Mouse (Mus musculus) left cerebral cortex, adult 2 months (tissue): ENCODE results near the gene Gsg1. TPM values are rescaled to one million over a fixed set of nuclear protein-coding genes. Genes with fewer than 3 reads are reported as not detected.

Source experiments
- DNase-seq, 2 experiments: peaks; one replicate each; pipeline ENCODE4 v3.0.0; 2021 to 2022; ENCODE audit warnings: low spot score in 2 of 2, mixed read lengths in 1 of 2; ENCODE audit errors: extremely low spot score in 1 of 2
- H3K27ac ChIP-seq: fragments of 200-600 bp; 2 replicates; pipeline ENCODE4 v1.8.1; 2022
- H3K4me3 ChIP-seq: fragments of 200-600 bp; 2 replicates; pipeline ENCODE4 v1.8.1; 2022
- CTCF ChIP-seq: fragments of 200-600 bp; IDR thresholded peaks from 2 replicates; pipeline ENCODE4 v1.8.1; 2022; ENCODE audit warnings: antibody characterized with exemption, mild to moderate bottlenecking, moderate library complexity
- intact Hi-C: fragments of 180-260 bp; cut with DNase I; formaldehyde crosslinking; loops from one replicate; pipeline ENCODE4 v1.15.1; 2025
- total RNA-seq, 2 experiments: library from RNA; stranded (reverse); gene quantifications; 2 replicates each; pipeline ENCODE4 v1.2.3; 2021

Gene Gsg1
- total RNA-seq, 2 experiments from 2014 or later, result not detected

DNA sequence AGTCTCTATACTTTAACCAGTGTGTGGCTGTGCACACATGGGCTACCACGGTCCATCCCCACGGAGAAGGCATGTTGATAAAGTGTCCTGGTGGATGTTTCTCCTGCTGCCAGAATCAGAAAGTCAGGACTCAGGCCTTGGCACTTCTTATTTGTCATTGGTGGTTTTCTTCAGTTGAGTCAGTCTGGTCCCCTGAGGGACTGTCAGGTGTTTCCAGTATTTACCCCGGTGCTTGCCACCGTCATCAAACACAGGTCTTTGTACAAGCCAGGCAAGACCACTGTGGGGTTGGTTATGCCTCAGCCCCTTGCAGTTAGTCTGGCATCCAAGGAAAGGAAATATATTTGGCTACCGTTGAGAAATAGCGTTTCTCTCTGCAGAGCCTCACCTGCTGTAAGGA, 23.6 kb downstream of the Gsg1 start:
- no peak for DNase-seq
- Histone ChIP-seq H3K4me3 (no peak overlapping the region), H3K27ac (no peak overlapping the region)
- intact Hi-C loops, result loop anchor here (5.0 kb wide), 1 partner anchor 78 kb away; no protein-coding TSS in a partner anchor
- no peak for TF ChIP-seq CTCF

DNA sequence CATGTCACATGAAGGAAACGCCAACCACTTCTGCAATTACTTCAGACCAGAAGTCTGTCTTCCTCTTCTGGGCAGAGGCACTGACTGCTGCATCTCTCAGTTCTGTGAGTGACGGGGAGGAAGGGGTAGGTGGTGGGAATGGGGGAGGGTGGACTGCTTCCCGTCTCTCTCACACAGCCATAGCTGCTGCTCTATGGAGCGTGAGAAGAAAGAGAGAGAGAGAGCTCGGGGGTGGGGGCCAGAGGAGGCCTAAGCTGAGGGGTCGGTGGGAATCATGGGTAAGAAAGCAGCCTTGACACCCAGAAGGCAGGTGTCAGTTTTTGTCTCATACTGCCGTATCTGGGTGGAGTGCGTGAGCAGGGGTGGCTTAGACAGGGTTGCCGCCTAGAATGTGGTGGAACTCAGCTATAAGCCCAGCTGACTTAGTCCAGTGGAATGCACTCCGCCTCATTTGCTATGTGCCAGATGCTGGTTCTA, 25.6 kb downstream of the Gsg1 start:
- TF ChIP-seq CTCF, result no peak
- intact Hi-C loops, result no loop called here
- DNase-seq, result no peak
- Histone ChIP-seq H3K4me3 (no peak overlapping the region), H3K27ac (no peak overlapping the region)

DNA sequence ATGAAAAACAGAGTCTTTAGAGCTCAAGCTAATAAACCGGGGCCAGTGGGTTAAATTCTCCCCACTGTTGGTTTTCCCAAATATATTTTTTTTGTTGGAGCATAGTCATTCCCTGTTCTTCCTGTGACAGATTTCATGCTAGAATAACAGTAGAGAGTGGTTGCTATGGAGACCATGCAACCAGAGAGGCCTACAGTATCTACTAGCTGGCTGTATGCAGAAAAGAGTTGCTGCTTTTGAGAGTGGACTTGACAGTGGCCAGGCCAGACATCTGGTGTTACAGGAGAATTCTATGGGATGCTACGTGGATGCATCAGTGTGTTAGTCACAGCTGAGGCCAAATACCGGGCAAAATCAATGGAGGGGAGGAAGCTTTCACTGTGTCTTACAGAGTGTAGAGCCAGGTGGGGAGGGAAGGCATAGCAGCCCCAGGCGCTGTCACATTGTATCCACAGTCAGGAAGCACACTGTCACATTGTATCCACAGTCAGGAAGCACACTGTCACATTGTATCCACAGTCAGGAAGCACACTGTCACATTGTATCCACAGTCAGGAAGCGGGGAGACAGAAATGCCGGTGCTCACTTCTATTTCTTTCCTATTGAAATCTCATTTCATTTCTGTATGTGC, 30.2 kb downstream of the Gsg1 start:
- intact Hi-C loops, result loop anchor here (1.0 kb wide), 1 partner anchor 8 kb away; no protein-coding TSS in a partner anchor
- H3K27ac ChIP-seq, result no peak overlapping the region
- no peak for DNase-seq
- TF ChIP-seq CTCF, result no peak
- H3K4me3 ChIP-seq, result no peak overlapping the region

DNA sequence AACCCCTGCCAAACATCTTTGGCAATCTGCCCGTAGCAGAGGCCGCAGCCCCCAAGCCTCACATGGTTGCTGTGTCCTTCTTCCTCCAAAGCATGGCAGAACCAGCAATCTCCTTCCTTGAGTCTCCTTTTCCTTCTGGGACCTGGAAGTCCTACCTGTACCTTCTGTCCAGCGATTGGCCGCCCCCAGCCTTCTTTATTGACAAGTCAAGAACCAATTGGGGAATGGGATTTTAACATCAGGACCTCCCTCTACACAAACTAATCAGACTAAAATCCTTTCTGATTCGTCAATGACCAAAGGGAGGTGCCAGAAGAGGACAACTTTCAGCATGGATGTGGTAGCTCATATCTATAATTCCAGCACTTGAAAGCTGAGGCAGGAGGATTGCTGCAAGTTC, 34.2 kb downstream of the Gsg1 start:
- no peak for TF ChIP-seq CTCF
- Histone ChIP-seq H3K27ac (no peak overlapping the region), H3K4me3 (no peak overlapping the region)
- intact Hi-C loops, result no loop called here
- no peak for DNase-seq

DNA sequence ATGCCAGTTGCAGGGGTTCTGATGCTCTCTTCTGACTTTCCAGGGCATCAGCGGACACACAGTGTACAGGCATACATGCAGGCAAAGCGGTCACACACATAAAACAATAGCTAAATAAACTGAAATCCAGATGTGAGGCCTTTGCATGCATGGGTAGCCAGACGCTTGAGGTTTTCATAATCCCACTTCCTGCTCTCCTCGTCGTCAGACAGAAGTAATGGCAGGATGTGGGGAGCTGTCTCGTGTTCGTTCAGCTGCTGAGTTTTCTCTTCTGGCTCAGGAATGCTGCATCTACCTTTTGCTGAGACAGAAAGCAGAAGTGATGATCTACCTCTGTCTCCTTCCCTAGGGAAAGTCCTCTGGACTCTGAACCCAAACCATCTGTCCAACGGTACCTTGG, 35.8 kb downstream of the Gsg1 start:
- no peak for TF ChIP-seq CTCF
- no peak overlapping the region for H3K4me3 ChIP-seq
- intact Hi-C loops, result no loop called here
- no peak for DNase-seq
- no peak overlapping the region for H3K27ac ChIP-seq

DNA sequence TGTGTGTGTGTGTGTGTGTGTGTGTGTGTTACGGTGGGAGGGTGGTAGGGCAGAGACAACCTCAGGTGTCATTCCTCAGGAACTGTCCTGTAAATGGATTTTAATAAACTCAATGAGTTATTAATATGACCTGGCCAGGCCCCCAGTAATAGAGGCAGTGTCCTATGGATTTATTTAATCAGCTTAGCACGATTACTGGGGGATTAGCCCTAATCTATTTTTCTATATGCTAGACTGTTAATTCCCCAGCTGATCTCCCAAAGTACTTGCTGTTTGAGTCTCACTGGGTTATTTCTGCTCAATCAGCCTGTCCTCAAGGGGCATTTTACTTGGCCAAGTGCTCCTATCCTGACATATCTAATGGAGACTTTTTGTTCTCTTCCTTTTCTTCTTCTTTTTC, 41.5 kb downstream of the Gsg1 start:
- intact Hi-C loops, result no loop called here
- no peak for DNase-seq
- no peak overlapping the region for H3K27ac ChIP-seq
- H3K4me3 ChIP-seq, result no peak overlapping the region
- no peak for TF ChIP-seq CTCF

DNA sequence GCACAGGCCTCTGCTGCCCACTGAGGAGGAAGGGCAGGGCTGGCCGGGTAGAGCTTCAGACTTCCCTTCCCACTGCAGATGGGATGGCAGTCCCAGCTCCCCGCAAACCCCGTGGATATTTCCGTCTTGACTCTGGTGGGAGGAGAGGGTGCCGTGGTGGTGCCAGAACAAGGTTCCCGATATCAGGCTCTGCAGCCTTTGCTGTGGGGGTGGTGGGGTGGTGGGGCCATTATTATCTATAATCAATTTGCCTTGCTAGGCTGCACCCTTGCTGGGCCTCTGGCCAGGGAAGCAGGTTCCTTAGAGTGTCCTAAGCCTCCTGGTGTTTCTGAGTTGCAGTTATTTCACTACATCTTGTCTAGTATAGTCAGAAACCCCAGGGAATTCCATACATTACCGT, 43.0 kb downstream of the Gsg1 start:
- no peak overlapping the region for H3K4me3 ChIP-seq
- intact Hi-C loops, result no loop called here
- no peak for TF ChIP-seq CTCF
- DNase-seq, result no peak
- H3K27ac ChIP-seq, result no peak overlapping the region

DNA sequence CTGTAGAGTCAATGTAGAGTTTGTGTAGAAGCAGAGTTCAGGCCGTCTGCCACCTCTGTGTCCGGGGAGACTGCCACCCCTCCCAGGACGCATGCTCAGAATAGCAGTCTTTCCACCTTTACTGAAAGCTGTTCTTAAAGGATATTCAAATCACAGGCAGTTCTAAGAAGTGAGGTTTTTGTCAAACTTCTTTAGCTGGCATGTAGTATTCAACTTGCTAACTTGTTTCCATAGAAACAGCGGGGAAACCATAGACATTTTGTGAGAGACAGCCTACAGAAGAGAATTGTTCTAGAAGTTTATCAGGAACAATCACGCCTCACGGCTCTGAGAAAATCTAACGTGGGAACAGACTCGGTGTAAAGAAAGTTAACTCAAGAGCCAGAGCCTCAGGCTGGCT, 47.2 kb downstream of the Gsg1 start:
- TF ChIP-seq CTCF, result no peak
- H3K27ac ChIP-seq, result no peak overlapping the region; the same call in 1 of the 2 replicates
- no peak for DNase-seq
- intact Hi-C loops, result no loop called here
- no peak overlapping the region for H3K4me3 ChIP-seq

DNA sequence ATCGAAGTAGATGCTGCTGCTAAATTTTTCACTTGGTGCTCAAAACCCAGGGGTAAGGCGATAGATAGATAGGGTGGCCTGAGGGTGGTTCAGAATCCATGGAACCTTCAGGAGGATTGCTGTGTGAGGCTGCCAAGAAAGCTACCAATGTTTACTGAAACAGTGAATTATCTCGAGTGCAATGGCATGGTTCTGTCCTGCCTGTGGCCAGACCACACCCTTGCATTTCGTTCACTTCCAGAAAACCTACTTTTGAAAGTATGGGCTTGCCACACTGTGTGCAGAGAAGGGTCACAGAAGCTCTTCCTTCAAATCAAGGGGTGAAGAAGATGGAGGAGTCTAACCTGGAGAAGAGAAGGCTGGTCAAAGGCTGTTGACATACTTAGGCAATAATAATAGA, 48.3 kb downstream of the Gsg1 start:
- DNase-seq, result no peak
- no peak for TF ChIP-seq CTCF
- no peak overlapping the region for H3K4me3 ChIP-seq
- intact Hi-C loops, result no loop called here
- 0 out of 2 replicates have a peak overlapping the region, but pooled peaks have one; percentile 29 for H3K27ac ChIP-seq

DNA sequence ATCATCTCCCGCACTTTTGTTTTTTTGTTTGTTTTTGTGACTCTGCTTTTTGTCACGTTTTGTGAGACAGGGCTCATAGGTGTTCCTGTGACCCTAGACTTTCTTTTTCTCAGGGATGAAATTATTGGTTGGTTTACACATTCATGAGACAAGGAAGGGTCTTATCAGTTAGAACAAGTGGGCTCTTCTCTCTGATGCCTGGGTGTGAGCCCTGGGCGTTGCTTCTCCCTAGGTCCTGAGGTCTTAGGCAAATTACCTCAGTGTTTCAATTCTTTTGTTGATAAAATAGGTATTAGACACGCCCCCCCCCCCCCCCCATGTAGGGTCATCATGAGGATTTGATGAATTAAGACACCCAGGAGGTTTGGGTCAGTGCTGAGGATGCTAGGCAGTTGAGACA, 49.3 kb downstream of the Gsg1 start:
- no peak for TF ChIP-seq CTCF
- intact Hi-C loops, result no loop called here
- peak overlapping the region; percentile 9; the same call in 1 of the 2 replicates for H3K27ac ChIP-seq

DNA sequence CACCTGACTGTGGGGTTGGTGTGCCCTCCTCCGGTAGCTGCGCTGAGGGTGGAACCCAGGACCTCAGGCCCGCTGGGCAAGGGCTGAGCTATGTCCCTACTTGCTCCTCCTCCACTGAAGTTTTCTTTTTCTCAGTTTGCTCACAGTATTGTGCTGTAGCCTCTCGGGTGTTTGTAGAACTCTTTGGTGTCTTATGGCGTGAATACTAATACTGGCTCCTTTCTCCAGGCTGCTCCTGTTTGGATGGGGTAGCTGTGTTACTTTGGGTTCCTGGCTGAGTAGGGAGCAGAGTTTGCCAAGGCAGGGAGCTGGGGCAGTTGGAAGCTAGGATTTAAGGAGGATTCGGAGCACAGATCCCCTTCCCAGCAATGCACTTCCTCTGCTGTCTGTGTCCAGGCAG, 50.4 kb downstream of the Gsg1 start:
- intact Hi-C loops, result no loop called here
- TF ChIP-seq CTCF, result no peak
- H3K27ac ChIP-seq, result peak overlapping the region; percentile 9; the same call in 1 of the 2 replicates
- no peak overlapping the region for H3K4me3 ChIP-seq
- peak in 1 of 2 experiments; percentile 30 for DNase-seq

More for the DNA sequence above, 49.3 kb downstream of the Gsg1 start:
- no peak overlapping the region for H3K4me3 ChIP-seq
- no peak for DNase-seq

DNA sequence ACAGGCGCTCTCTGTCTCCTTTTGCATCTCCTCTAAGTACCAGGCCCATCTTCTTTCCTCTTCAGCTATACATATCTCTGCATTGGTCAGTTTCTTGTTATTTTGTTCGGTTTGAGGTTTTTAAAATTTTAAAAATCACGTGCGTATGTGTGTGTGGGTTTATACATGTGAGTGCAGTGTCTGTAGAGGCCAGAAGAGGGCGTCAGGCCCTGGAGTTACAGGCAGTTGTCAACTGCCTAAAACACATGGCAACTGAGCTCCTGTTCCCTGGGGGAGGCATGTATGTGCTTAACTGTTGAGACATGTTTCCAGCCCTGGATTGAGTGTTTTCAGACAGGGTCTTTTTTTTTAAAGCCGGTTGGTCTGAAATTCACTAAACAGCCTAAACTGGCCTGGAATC, 51.5 kb downstream of the Gsg1 start:
- DNase-seq, result no peak
- Histone ChIP-seq H3K4me3 (no peak overlapping the region), H3K27ac (peak overlapping the region; percentile 24; the same call in 1 of the 2 replicates)
- intact Hi-C loops, result no loop called here
- TF ChIP-seq CTCF, result peak; percentile 27
